Mouse (Mus musculus) spleen, postnatal 10 days (tissue): Measurements from ENCODE around the gene Polg.

ENCODE experiments used
- DNase-seq, 2 experiments: peaks; one replicate each; pipeline ENCODE4 v3.0.0; 2021 to 2022; ENCODE audit warnings: low spot score in 2 of 2

The Polg gene

DNA sequence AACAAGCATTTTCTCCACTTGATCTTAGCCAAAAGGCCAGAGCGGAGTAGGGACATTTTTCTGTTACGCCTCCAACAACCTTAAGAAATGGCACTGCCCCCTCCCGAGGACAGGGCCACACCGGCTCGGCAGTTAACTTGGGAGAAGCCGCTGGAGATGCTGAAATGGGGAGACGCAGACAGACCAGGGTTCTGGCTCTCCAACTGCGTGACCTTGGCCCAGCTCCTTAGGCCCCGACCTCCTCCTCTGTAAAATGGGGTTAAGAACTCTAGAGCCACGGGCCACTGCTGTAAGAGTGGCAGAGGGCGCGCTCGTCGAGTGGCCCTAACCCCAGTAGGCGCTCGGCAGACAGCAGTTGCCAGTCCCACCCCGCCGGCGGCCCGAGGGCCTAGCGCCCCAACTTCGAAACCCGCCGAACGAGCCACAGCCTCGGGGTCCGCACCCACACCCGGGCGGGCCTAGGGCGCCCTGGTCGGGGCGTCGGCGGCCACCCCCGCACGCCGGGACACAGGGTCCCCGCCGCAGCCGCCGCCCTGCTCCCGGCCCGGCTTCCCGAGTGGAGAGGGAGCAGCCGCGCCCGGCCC lies 609 bp downstream of the Polg start:
- peak in 1 of 2 experiments; percentile 73 for DNase-seq

- peak; percentile 14 to 54 for DNase-seq
These were observed 1.3 kb downstream of the Polg start for GRCm38 (mm10) chr7:79464776-79465420.

DNA sequence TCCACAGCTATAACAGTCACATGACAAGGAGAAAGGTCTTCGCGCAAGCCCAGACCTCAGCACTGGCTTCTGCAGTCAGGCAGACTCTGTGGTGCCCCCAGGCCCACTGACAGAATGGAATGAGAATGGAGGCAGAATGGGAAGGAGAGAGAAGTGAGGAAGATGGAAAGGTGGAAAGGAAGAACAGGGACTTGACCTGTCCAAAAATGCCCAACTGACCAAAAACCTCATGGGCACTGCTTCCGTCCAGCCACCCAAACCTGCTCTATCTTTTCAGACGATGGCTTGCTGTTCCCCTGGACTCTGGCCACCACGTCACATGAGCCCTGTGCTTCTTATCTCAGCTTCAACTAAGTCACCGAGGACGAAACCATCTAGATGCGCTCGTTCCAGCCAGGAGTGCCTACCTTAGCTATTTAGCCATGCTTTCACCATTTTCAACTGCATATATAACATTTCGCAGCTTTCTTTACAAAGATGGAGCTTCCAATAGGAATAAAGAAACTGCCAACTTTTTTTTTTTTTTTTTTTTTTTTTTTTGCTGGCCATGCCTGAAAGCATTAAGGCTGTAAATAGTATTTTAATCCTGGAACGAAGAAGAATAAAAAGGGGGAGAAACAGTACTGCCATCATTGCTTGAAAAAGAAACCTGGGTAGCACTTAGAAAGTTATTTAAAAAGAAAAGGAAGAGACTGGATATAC lies 2.6 kb downstream of the Polg start:
- no peak for DNase-seq

DNA sequence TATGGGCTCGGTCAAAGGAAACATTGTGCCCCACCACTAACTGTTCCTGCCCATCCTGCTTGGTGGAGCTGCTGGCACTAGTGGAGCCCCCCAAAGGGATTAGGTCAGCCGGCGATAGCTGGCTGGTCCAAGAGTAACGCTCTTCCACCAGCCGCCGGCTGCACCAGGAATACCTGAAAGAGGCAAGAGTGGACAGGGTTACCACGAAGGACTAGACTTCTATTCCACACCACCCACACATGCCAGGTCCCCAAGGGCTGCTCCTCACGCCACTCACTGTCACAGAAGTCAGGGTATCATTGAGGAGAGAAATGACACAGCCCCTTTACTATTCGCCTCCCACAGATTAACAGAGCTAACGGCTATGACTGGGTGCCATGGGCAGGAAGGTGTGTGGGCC lies 4.4 kb downstream of the Polg start:
- DNase-seq: no peak

DNA sequence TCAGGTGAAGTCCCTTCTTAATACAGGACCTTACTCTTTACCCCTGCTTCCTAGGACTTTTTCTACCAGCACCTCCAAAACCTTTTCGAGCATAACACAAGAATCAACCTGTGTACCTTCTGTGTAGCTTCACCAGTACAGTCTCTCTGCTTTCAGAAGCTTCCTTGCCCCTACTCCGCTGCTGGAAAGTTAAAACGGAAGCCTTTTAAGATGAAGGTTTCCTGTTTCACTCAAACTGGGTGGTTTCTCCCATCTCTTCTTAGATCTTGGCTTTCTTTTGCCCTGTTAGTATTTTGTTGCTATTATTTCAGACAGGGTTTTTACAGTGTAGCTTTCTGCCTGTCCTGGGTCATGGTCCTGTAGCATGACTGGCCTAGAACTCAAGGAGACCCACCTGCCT lies 18.7 kb downstream of the Polg start:
- DNase-seq: no peak

- no peak for DNase-seq
These were observed 19.1 kb downstream of the Polg start for GRCm38 (mm10) chr7:79447048-79447447.

DNA sequence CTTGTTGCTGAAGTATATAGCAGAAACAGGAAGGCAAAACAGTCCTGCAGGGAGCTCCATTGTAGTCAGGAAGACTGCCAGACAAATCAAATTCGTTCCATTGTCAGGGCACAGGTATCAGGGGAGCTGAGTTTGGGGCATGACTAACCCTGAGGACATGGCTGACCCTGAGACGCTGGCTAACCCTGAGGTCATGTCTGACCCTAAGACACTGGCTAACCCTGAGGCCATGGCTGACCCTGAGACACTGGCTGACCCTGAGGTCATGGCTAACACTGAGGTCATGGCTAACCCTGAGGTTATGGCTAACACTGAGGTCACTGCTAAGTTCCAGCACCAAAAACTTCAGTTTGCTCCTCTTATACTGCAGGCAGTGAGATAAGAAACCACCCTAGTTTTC lies 26.1 kb downstream of the Polg start:
- DNase-seq: no peak

GRCm38 (mm10) chr7:79428243-79428642 lies 37.9 kb downstream of the Polg start:
- no peak for DNase-seq

DNA sequence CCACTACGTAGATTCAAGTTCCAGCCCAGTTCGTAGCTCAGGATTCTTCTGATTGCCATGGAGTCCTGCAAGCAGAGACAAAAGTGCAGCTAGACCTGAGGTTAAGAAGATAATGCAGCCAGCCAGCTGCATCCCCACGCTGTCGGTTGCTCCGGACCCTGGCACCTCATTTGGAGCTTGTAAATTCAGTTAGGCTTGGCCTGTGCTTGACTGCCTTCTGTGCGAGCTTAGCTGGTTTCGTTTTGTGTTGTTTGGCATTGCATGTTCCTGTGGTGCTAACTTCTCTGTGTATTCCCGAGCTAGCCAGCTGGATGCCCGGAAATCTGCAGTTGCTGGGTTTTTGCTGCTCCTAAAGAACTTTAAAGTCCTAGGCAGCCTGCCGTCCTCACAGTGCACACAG lies 40.4 kb downstream of the Polg start:
- DNase-seq: no peak

DNA sequence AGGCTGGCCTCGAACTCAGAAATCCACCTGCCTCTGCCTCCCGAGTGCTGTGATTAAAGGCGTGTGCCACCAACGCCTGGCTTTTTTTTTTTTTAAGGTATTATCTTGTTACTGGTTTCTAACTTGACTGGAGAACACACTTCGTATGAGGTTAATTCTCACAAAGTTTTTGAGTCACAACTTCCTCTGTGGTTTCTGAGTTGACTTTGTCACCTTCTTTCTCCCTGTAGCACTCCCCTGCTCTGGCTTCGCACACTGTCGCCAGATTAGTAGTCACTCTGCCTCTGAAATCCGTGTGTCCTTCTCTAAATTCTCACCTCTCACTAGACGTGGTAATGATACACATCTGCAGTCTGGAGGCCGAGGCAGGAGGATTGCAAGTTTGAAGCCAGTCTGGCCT lies 43.3 kb downstream of the Polg start:
- no peak for DNase-seq

GRCm38 (mm10) chr7:79419950-79420349 lies 46.2 kb downstream of the Polg start:
- DNase-seq: no peak

- no peak for DNase-seq
These were observed 51.5 kb downstream of the Polg start for GRCm38 (mm10) chr7:79414449-79415375.

DNA sequence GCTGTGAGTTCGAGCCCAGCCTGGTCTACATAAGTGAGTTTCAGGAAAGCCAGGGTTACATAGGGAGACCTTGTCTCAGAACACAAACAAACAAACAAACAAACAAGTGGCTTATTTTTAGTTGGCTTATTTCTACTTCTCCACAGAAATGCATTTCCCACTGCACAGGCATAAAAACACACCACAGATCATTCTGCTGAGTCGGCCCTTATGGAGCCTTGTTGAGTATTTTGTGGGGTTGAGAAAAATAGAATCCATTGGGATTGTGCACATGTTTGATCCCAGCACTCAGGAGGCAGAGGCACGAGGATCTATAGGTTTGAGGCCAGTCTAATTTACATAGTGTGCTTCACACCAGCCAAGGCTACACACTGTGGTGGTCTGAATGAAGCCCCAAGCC lies 65.9 kb downstream of the Polg start:
- no peak for DNase-seq

- DNase-seq: no peak
These were observed 67.2 kb downstream of the Polg start for GRCm38 (mm10) chr7:79398971-79399370.

DNA sequence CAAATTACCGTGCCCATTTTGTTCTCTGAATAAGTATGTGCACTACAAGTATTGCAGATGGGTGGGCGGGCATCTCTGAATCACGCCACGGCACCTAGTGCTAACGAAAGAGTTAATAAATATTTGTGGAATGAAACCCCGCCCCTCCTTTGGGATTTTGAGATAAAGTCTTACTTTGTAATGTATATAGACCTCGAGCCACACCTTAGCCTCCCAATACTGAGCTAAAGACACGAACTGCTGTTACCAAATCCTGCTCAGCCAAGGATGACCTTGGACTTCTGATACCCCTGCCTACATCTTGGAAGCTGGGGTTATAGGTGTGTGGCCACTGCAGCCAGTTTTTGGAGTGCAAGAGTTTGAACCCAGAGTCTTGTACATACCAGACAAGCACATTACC lies 67.7 kb downstream of the Polg start:
- no peak for DNase-seq

- no peak for DNase-seq
These were observed 68.7 kb downstream of the Polg start for GRCm38 (mm10) chr7:79397446-79397963.
